Mouse (Mus musculus): ENCODE data around the gene C5ar1. TPM values are rescaled to one million over a fixed set of nuclear protein-coding genes. Genes with fewer than 3 reads are reported as not detected.

C5ar1 gene
- polyA plus RNA-seq, 1 experiment from 2014 or later, result 0.45 TPM

- no peaks in the 10 kb centered on the region for H3K27me3 ChIP-seq
- H3K27ac ChIP-seq, result no peak overlapping the region
- H3K4me3 ChIP-seq (replicated peaks), result no peak overlapping the region
- no peak overlapping the region for H3K9ac ChIP-seq (replicated peaks)
- H3K4me2 ChIP-seq, result no peak overlapping the region
- H3K36me3 ChIP-seq, result peaks cover 73% of the 10 kb centered on the region
- H3K4me1 ChIP-seq (replicated peaks), result no peaks in the 10 kb centered on the region
- H3K9me3 ChIP-seq, result no peaks in the 10 kb centered on the region
- no peak for ATAC-seq (ENCODE audit: insufficient number of reproducible peaks, insufficient read depth, low FRiP score, low TSS enrichment, low read depth)
- 86% methylated on average over 11 of the region's 11 CpGs for WGBS
These were observed 60.8 kb downstream of the C5ar1 start for GRCm38 (mm10) chr7:16198540-16198939.

- WGBS, result 66% methylated on average over 5 of the region's 5 CpGs
- H3K9me3 ChIP-seq, result no peaks in the 10 kb centered on the region
- H3K27ac ChIP-seq, result no peak overlapping the region
- peaks cover 59% of the 10 kb centered on the region for H3K36me3 ChIP-seq
- no peak overlapping the region for H3K9ac ChIP-seq (replicated peaks)
- H3K4me1 ChIP-seq (replicated peaks), result no peaks in the 10 kb centered on the region
- no peak overlapping the region for H3K4me3 ChIP-seq (replicated peaks)
- no peaks in the 10 kb centered on the region for H3K27me3 ChIP-seq
- no peak overlapping the region for H3K4me2 ChIP-seq
- no peak for ATAC-seq (ENCODE audit: insufficient number of reproducible peaks, insufficient read depth, low FRiP score, low TSS enrichment, low read depth)
These were observed 62.2 kb downstream of the C5ar1 start for GRCm38 (mm10) chr7:16197166-16197565.

Other genes starting within 250 kb of the C5ar1 start
- 9.0 and 9.4 TPM in 2 replicates for gene Bicra, start 211.6 kb downstream of the C5ar1 start, polyA plus RNA-seq (2016; fragmentation: Nextera tagmentation; extraction: Ambion mirVana)
- gene Zfp541, start 197.7 kb downstream of the C5ar1 start, polyA plus RNA-seq (2016; fragmentation: Nextera tagmentation; extraction: Ambion mirVana), result 0.08 TPM in 1 of 2 replicates, not detected in the other
- 181 and 202 TPM in 2 replicates for gene Napa, start 161.1 kb downstream of the C5ar1 start, polyA plus RNA-seq (2016; fragmentation: Nextera tagmentation; extraction: Ambion mirVana)
- gene Kptn, start 139.6 kb downstream of the C5ar1 start, polyA plus RNA-seq (2016; fragmentation: Nextera tagmentation; extraction: Ambion mirVana), result 30.7 and 33.3 TPM in 2 replicates
- gene Slc8a2, start 129.7 kb downstream of the C5ar1 start, polyA plus RNA-seq (2016; fragmentation: Nextera tagmentation; extraction: Ambion mirVana), result 0.18 and 0.20 TPM in 2 replicates
- 7.7 and 9.4 TPM in 2 replicates for gene Meis3, start 84.5 kb downstream of the C5ar1 start, polyA plus RNA-seq (2016; fragmentation: Nextera tagmentation; extraction: Ambion mirVana)
- gene Dhx34, start 37.5 kb downstream of the C5ar1 start, polyA plus RNA-seq (2016; fragmentation: Nextera tagmentation; extraction: Ambion mirVana), result 14.7 and 17.4 TPM in 2 replicates
- gene C5ar2, start 15.4 kb downstream of the C5ar1 start, polyA plus RNA-seq (2016; fragmentation: Nextera tagmentation; extraction: Ambion mirVana), result 0.10 TPM in 1 of 2 replicates, not detected in the other
- gene Inafm1, start 14.1 kb upstream of the C5ar1 start, polyA plus RNA-seq (2016; fragmentation: Nextera tagmentation; extraction: Ambion mirVana), result 13.9 and 17.6 TPM in 2 replicates
- 43.1 and 44.7 TPM in 2 replicates for gene Ccdc9, start 27.3 kb upstream of the C5ar1 start, polyA plus RNA-seq (2016; fragmentation: Nextera tagmentation; extraction: Ambion mirVana)
- 8.2 and 9.3 TPM in 2 replicates for gene Bbc3, start 48.9 kb upstream of the C5ar1 start, polyA plus RNA-seq (2016; fragmentation: Nextera tagmentation; extraction: Ambion mirVana)
- 404 and 415 TPM in 2 replicates for gene Sae1, start 128.3 kb upstream of the C5ar1 start, polyA plus RNA-seq (2016; fragmentation: Nextera tagmentation; extraction: Ambion mirVana)
- gene Zc3h4, start 141.4 kb upstream of the C5ar1 start, polyA plus RNA-seq (2016; fragmentation: Nextera tagmentation; extraction: Ambion mirVana), result 26.3 and 26.8 TPM in 2 replicates
- gene Tmem160, start 193.2 kb upstream of the C5ar1 start, polyA plus RNA-seq (2016; fragmentation: Nextera tagmentation; extraction: Ambion mirVana), result 59.7 and 62.0 TPM in 2 replicates
- 0.42 and 0.44 TPM in 2 replicates for gene Npas1, start 218.2 kb upstream of the C5ar1 start, polyA plus RNA-seq (2016; fragmentation: Nextera tagmentation; extraction: Ambion mirVana)

Measured in limb, embryonic 12.5 days (tissue).